Comparison of ENCODE assay signal across 14 mouse cellular contexts in the genomic region with DNA sequence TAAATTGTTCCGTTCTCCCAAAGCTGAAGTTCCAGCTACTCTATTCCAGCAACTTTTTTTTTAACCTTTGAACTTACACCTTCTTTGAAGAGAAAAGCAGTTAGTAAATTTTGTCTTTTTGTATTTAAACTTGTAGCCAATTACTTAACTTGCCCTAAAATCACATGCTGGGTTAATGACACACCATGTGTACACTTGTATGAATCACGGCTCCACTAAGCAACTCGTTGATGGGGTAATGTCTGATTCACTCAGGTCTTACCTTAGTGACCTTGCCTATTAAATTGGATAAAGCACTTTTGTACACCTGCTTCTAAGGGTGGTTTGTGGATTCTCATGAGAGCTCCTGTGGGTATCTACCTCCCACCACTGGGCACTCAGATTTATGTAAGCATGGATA.
"Had no signal": no experiment of that assay in that cellular context is flagged by ENCODE, and none has a peak within 500 bp of the region (broad histone marks: within the 10 kb centered on the region; RNA-seq: fewer than 3 reads in every experiment).

No protein-coding gene starts in this region.

- H3K4me2 ChIP-seq: lung, embryonic 15.5 days; midbrain, embryonic 11.5 days; midbrain, embryonic 13.5 days; midbrain, embryonic 15.5 days; neural tube, embryonic 12.5 days; stomach, embryonic 15.5 days had no signal

- H3K27ac ChIP-seq: lung, embryonic 15.5 days; midbrain, embryonic 13.5 days; midbrain, embryonic 15.5 days; neural tube, embryonic 12.5 days; stomach, embryonic 15.5 days had no signal

- H3K9ac ChIP-seq: lung, embryonic 15.5 days; midbrain, embryonic 13.5 days; midbrain, embryonic 15.5 days; neural tube, embryonic 12.5 days; stomach, embryonic 15.5 days had no signal

- H3K4me3 ChIP-seq: lung, embryonic 15.5 days; megakaryocyte, embryonic 14.5 days; midbrain, embryonic 13.5 days; midbrain, embryonic 15.5 days; neural tube, embryonic 12.5 days; stomach, embryonic 15.5 days had no signal

- H3K4me1 ChIP-seq: lung, embryonic 15.5 days; midbrain, embryonic 13.5 days; midbrain, embryonic 15.5 days; neural tube, embryonic 12.5 days; stomach, embryonic 15.5 days had no signal

- ATAC-seq: midbrain, embryonic 13.5 days; midbrain, embryonic 15.5 days had no signal

- DNase-seq: lung, adult 2 months; lung, postnatal 10 days; lung, postnatal 4 days; right cerebral cortex, postnatal 14 days; thymus, adult 18-20 months; thymus, postnatal 14 days; thymus, postnatal 36 days had no signal

- H3K9me3 ChIP-seq: lung, embryonic 15.5 days; megakaryocyte, embryonic 14.5 days; midbrain, embryonic 13.5 days; midbrain, embryonic 15.5 days; neural tube, embryonic 12.5 days; stomach, embryonic 15.5 days had no signal

- H3K27me3 ChIP-seq: lung, embryonic 15.5 days; megakaryocyte, embryonic 14.5 days; midbrain, embryonic 13.5 days; midbrain, embryonic 15.5 days; neural tube, embryonic 12.5 days; stomach, embryonic 15.5 days had no signal
